Mouse (Mus musculus) heart, postnatal 0 days (tissue): ENCODE measurements at regions not wholly inside any gene's neighbourhood (a gene's known extent, or its start where the extent isn't known, plus 50 kb on each side); places are given as distances from the start of the nearest gene placed in this dataset.

ENCODE experiments used
- CTCF ChIP-seq: IDR thresholded peaks from 2 replicates; pipeline ENCODE4 v1.5.1; 2016; ENCODE audit warnings: antibody characterized with exemption, control low read depth, low read depth
- EP300 ChIP-seq: IDR thresholded peaks from 2 replicates; pipeline ENCODE4 v1.6.1; 2016; ENCODE audit warnings: antibody characterized with exemption, low read depth

GRCm38 (mm10) chr15:59783782-59784555, 232.4 kb downstream of the 4933412E24Rik start:
- TF ChIP-seq CTCF (no peak), EP300 (no peak)
